Mouse (Mus musculus): Measurements from ENCODE around the gene Barhl1.

The Barhl1 gene

GRCm38 (mm10) chr2:28860678-28861423 is 55.6 kb downstream of the Barhl1 start:
- no peak for DNase-seq (ENCODE audit: low spot score)

GRCm38 (mm10) chr2:28859303-28859702 is 57.2 kb downstream of the Barhl1 start:
- no peak for DNase-seq (ENCODE audit: low spot score)
